Mouse (Mus musculus) left cerebral cortex, postnatal 10 days (tissue): Measurements from ENCODE around the gene Spin2c. TPM values are rescaled to one million over a fixed set of nuclear protein-coding genes. Genes with fewer than 3 reads are reported as not detected.
A peak's percentile ranks its signal among the peaks of the same experiment; 100 is the strongest.

Experiments used
- DNase-seq, 2 experiments: peaks; one replicate each; pipeline ENCODE4 v3.0.0; 2021 to 2022; ENCODE audit warnings: low spot score in 2 of 2, mixed read lengths in 1 of 2; ENCODE audit errors: extremely low spot score in 1 of 2
- intact Hi-C: fragments of 180-260 bp; cut with DNase I; formaldehyde crosslinking; loops from one replicate; pipeline ENCODE4 v1.15.1; 2025
- total RNA-seq, 2 experiments: library from RNA; stranded (reverse); gene quantifications; 2 replicates each; pipeline ENCODE4 v1.2.3; 2021

Gene Spin2c
- 1 to 10 TPM; 6.8 to 8.1 TPM for total RNA-seq

- intact Hi-C loops, result no loop called here
- DNase-seq, result peak; percentile 9 to 53
Observed at GRCm38 (mm10) chrX:153831951-153832561, at the start of gene Spin2c. Spin2c (plus strand) TSS chrX:153832225.

- intact Hi-C loops, result no loop called here
- DNase-seq, result no peak
Observed at GRCm38 (mm10) chrX:153832606-153833005, 581 bp downstream of the Spin2c start.

Other genes starting within 250 kb of the Spin2c start
- 1 to 10 TPM; 3.4 to 4.1 TPM for gene Kctd12b, start 135.8 kb upstream of the Spin2c start, total RNA-seq
- gene Nbdy, start 108.6 kb upstream of the Spin2c start, total RNA-seq, result 10 to 100 TPM; 73.8 to 80.0 TPM
- not detected for gene Samt1, start 180.4 kb downstream of the Spin2c start, total RNA-seq
- gene 4921511M17Rik, start 201.6 kb downstream of the Spin2c start, total RNA-seq, result not detected
- gene Gm10057, start 222.8 kb downstream of the Spin2c start, total RNA-seq, result not detected